Mouse (Mus musculus): ENCODE results near the gene Ptpra.
A peak's percentile ranks its signal among the peaks of the same experiment; 100 is the strongest.

Gene Ptpra

GRCm38 (mm10) chr2:130449794-130450433, at the start of gene Ptpra:
Ptpra (plus strand) TSS chr2:130450278.
- DNase-seq (ENCODE audit: low read depth, low spot score) = peak; percentile 87

GRCm38 (mm10) chr2:130401891-130402290, 48.2 kb upstream of the Ptpra start:
- DNase-seq (ENCODE audit: low read depth, low spot score) = no peak

- no peak for DNase-seq (ENCODE audit: low read depth, low spot score)
These were observed 45.1 kb upstream of the Ptpra start, which contains the start of the genes Gm28372 and 1700020A23Rik for GRCm38 (mm10) chr2:130404939-130405338. Gm28372 (plus strand) TSS chr2:130405239. 1700020A23Rik (plus strand) TSS chr2:130405259.

GRCm38 (mm10) chr2:130406178-130406577, 43.9 kb upstream of the Ptpra start, which contains the start of gene Tmem239:
Tmem239 (plus strand) TSS chr2:130406478.
- DNase-seq (ENCODE audit: low read depth, low spot score) = no peak

- DNase-seq (ENCODE audit: low read depth, low spot score) = peak; percentile 32
These were observed 41.9 kb upstream of the Ptpra start for GRCm38 (mm10) chr2:130408194-130408593.

- peak; percentile 78 for DNase-seq (ENCODE audit: low read depth, low spot score)
These were observed 38.3 kb upstream of the Ptpra start for GRCm38 (mm10) chr2:130411558-130412495.

GRCm38 (mm10) chr2:130412775-130413174, 37.3 kb upstream of the Ptpra start:
- DNase-seq (ENCODE audit: low read depth, low spot score) = no peak

GRCm38 (mm10) chr2:130414094-130414856, 35.8 kb upstream of the Ptpra start:
- no peak for DNase-seq (ENCODE audit: low read depth, low spot score)

GRCm38 (mm10) chr2:130421781-130422620, 28.1 kb upstream of the Ptpra start:
- DNase-seq (ENCODE audit: low read depth, low spot score) = no peak

- DNase-seq (ENCODE audit: low read depth, low spot score) = peak; percentile 84
These were observed 26.5 kb upstream of the Ptpra start for GRCm38 (mm10) chr2:130423397-130424125.

- peak; percentile 90 for DNase-seq (ENCODE audit: low read depth, low spot score)
These were observed 25.8 kb upstream of the Ptpra start, which contains the start of the genes Vps16 and Pced1a for GRCm38 (mm10) chr2:130424126-130424853. Vps16 (plus strand) TSS chr2:130424339. Pced1a (minus strand) TSS chr2:130424701.

GRCm38 (mm10) chr2:130425112-130425511, 25.0 kb upstream of the Ptpra start:
- no peak for DNase-seq (ENCODE audit: low read depth, low spot score)

GRCm38 (mm10) chr2:130429851-130430250, 20.2 kb upstream of the Ptpra start:
- no peak for DNase-seq (ENCODE audit: low read depth, low spot score)

- DNase-seq (ENCODE audit: low read depth, low spot score) = no peak
These were observed 19.6 kb upstream of the Ptpra start for GRCm38 (mm10) chr2:130430484-130430883.

GRCm38 (mm10) chr2:130432157-130432556, 17.9 kb upstream of the Ptpra start:
- DNase-seq (ENCODE audit: low read depth, low spot score) = no peak

GRCm38 (mm10) chr2:130433152-130433551, 16.9 kb upstream of the Ptpra start:
- peak; percentile 70 for DNase-seq (ENCODE audit: low read depth, low spot score)

- no peak for DNase-seq (ENCODE audit: low read depth, low spot score)
These were observed 13.3 kb upstream of the Ptpra start for GRCm38 (mm10) chr2:130436769-130437168.

- peak; percentile 17 for DNase-seq (ENCODE audit: low read depth, low spot score)
These were observed 11.2 kb upstream of the Ptpra start for GRCm38 (mm10) chr2:130438861-130439260.

GRCm38 (mm10) chr2:130439840-130440480, 10.1 kb upstream of the Ptpra start:
- DNase-seq (ENCODE audit: low read depth, low spot score) = no peak

Data from R1 (cell line).